Mouse (Mus musculus) brown adipose tissue, adult 24 weeks (tissue): Measurements from ENCODE around the gene Fsip1. TPM values are rescaled to one million over a fixed set of nuclear protein-coding genes. Genes with fewer than 3 reads are reported as not detected.

Source experiments
- H3K27ac ChIP-seq: fragments of 200-500 bp; replicated peaks from 2 replicates; pipeline ENCODE4 v1.5.1; 2012; ENCODE audit warnings: low read depth, mild to moderate bottlenecking, low read length
- H3K4me1 ChIP-seq: fragments of 200-500 bp; 2 replicates; pipeline ENCODE4 v1.6.1; 2012; ENCODE audit warnings: low read length, mixed read lengths; ENCODE audit not compliant: control insufficient read depth, insufficient read depth, insufficient read length
- H3K4me3 ChIP-seq: fragments of 200-500 bp; 2 replicates; pipeline ENCODE4 v1.5.1; 2012; ENCODE audit warnings: low read depth, mild to moderate bottlenecking, low read length, moderate library complexity; ENCODE audit not compliant: insufficient read depth
- polyA plus RNA-seq: library from polyadenylated mRNA; stranded (reverse); fragments of >200 nt; gene quantifications from 2 replicates; pipeline ENCODE4 v1.2.4, GENCODE M21; 2012; ENCODE audit not compliant: missing spikeins, insufficient read depth, insufficient read length

The Fsip1 gene
- polyA plus RNA-seq, 1 experiment = not detected

DNA sequence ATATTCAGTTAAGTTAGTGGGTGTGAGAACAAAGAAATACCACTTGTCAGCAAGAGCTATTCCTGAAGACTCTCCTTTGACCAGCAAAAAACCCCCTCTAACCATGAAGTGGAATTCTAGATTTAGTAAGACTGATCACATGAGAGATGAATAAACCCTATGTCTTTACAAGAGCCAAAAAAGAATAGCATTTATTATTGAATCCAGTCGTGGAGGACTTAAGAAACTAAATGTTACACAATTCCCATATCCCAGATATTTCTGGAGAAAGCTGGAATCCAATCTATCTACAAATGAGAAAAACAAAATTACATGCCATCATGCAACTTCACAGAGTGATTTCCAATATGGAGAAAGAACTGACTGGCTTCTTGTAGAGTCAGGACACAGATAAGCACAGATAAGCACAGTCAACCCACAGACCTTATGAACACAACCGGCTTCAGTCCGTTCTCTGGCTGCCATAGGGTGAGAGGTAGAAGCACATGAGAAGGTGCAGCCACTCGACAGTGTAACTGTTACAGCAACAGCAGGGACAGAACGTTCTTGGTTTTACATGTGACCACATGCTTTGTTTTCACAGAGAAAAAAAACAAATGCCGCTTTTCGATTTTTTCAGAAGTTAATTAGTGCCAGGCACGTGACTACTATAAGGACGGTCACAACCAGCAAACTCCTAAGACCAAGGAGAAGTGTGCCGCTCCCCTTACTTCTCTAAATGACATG is 31.3 kb downstream of the Fsip1 start:
- no peak overlapping the region for H3K27ac ChIP-seq
- H3K4me1 ChIP-seq = no peaks in the 10 kb centered on the region

DNA sequence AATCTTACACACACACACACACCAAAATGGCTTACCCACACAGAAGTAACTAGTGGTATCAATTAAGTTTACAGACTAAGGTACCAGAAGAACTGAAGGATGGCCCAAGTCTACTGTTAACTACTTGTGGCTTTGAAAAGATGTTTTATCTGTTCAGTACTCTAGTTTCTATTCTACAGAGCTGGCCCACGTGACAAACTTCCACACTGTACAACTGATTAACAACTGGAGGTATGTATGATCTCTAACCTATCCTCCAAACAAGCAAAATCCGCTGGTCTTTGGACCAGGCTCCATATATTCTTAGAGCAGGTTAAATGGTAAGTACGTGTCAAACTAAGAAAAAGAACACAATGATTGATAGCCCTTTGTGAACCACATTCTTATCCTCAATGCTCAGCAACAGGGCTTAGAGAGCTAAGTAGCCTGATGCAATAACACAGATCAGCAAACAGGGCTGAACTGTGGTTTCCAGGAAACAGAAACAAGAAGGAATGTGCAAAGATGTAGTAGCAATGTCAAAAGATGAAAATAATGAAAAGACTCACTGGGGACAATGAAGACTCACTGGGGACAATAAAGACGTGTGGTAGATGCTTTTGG is 38.7 kb downstream of the Fsip1 start:
- H3K27ac ChIP-seq = no peak overlapping the region

More for the DNA sequence above, 31.3 kb downstream of the Fsip1 start:
- no peak overlapping the region for H3K4me3 ChIP-seq

DNA sequence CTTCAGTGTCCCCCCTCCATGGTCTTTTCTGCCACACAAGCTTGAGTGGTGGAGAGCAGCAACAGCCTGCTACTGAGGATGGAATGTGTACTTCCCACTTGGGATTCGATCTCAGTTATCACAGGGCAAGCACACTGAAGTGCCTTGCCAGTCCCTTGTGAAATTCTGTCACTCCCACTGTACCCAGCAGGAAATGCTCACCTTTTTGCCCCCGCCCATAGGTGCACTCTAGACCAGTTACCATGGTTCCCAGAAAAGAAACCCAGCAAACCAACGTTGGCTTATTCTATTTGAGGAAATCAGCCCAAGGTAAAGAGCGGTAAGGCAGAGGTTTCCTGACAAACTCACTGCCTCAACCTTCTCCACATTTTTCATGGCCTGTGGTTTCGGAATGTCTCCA is 47.1 kb downstream of the Fsip1 start:
- Histone ChIP-seq H3K4me3 (no peak overlapping the region), H3K27ac (no peak overlapping the region), H3K4me1 (no peaks in the 10 kb centered on the region)

More for the DNA sequence above, 38.7 kb downstream of the Fsip1 start:
- no peaks in the 10 kb centered on the region for H3K4me1 ChIP-seq
- H3K4me3 ChIP-seq = no peak overlapping the region

DNA sequence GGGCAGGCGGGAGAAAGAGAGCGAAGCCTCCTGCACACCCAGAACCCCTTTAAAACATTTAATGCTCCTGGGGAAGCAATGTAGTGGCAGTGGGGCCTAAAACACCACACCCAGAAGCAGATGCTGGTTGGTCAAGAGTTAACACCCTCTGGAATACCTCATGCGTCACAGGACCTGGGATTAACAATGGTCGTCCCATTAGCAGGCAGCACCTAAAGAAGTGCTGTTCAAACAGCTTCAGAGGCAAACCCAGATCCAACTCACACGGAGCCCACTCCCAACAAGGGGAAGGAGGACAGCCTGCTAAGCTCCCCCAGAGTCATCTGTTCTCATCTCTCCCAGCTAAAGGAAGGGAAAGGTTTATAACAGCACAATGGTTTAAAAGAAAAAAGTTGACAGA is 48.1 kb downstream of the Fsip1 start:
- no peaks in the 10 kb centered on the region for H3K4me1 ChIP-seq
- no peak overlapping the region for H3K27ac ChIP-seq
- no peak overlapping the region for H3K4me3 ChIP-seq

DNA sequence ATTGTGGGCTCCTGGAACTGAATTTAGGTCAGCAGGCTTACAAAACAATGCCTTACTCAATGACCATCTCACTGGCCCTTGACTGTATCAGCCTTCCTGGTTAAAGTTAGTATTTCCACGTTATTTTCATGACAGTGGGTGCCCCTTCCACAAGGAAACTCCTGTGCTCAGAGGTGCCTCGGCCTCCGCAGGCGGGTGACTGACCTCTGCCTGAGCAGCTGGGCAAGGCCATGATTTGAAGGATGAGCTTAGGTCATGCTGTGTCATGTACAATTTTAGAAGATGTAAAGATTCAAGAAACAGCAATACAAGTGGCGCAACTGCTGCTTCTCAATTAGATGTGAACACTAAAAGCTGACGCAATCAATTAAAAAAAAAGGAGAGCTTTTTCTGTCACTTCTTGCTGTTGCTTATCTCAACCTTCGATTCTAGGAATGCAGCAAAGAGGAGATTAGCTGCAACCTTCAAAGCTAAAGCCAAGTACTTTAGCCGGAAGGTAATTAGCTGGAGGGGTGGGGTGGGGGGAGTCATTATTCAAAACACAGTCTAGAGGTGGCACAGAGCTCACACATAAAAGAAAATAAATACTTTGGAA is 50.7 kb downstream of the Fsip1 start:
- no peaks in the 10 kb centered on the region for H3K4me1 ChIP-seq
- no peak overlapping the region for H3K27ac ChIP-seq
- H3K4me3 ChIP-seq = no peak overlapping the region

DNA sequence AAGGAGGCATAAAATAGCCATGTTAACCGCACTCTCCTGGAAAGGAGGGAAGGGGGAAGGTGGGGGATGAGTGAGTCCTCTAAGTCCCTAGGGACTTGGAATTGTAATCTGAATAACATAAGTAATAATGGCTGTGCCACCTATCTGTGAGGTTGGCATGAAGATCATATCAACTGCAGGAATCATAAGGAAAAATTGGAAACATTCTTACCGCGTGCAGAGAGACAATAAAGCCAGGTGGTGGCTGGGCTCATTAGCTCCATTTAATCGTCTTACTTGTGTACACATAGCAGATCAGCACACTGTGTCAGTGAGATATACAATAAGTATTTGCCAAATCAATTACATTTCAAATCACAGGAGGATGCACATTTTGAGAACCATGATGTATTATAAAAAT is 52.1 kb downstream of the Fsip1 start:
- Histone ChIP-seq H3K27ac (no peak overlapping the region), H3K4me3 (no peak overlapping the region), H3K4me1 (no peaks in the 10 kb centered on the region)

DNA sequence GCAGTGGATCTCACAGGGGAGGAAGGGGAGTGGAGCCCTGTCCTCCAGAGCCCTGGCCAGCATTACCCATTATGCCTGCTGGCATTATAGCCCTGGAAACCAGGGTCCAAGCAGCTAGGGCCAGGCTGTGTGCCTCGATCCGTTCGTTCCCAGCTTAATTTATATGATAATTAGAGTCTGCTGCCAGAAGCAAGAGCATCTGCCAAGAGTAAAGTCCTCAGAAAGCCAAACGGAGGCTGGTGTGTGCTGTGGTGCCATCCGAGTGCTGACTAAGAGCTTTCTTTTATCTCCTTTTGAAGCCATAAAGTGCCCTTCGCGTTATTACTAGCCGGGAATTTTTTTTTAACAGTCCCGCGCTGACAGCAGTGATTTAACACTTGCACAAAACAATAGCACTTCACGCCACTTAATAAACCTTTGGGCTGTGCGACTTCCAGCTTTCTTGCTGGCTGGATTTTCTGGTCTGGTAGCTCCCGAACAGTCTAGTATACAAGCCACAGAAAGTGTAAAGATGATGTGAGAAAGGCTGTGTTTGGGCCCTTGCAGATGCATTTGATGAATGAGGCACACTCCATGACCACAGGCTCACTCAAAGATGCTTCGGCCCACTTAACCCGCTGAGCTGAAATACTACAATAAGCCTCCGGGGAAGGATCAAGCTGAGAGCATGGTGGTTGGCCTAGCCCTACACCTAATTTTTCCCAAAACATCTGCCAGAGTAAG is 52.9 kb downstream of the Fsip1 start:
- no peak overlapping the region for H3K4me3 ChIP-seq

DNA sequence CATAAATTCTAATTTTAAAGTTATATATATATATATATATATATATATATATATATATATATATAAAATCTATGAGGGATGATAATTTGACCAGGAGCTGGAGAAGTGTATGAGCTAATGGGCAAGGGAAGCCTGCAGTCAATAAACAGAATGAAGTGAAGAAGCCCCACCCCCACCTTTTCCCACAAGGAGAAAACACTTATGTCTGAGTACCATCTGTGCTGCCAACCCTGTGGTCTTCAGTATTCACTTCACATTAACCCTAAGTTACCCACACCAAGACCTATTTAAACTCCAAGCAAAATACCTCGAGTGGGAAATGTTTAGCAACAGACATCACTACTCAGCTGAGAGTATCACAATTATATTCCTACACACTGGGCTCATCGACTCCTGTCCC is 53.8 kb downstream of the Fsip1 start:
- H3K27ac ChIP-seq = no peak overlapping the region
- H3K4me3 ChIP-seq = no peak overlapping the region
- no peaks in the 10 kb centered on the region for H3K4me1 ChIP-seq

More for the DNA sequence above, 52.9 kb downstream of the Fsip1 start:
- Histone ChIP-seq H3K27ac (no peak overlapping the region), H3K4me1 (no peaks in the 10 kb centered on the region)

DNA sequence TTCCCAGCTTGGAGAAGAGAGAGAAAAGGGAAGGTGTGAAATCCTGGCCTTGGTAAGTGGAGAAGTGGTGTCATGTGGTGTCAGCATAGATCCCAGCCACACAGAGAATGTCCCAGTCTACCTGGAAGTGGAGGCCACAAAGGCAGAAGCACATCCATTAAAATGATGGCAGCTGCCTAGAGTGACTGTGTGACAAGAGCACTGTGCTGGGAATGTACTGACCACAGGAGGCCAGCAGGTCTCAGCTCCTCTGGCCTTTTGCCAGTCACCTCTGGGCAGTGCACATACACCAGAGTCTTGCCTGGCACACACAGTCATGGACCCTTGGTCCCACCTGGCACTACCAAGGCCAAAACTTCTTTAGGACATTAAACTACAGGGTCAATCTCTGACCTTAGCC is 54.8 kb downstream of the Fsip1 start:
- Histone ChIP-seq H3K4me3 (no peak overlapping the region), H3K27ac (no peak overlapping the region), H3K4me1 (no peaks in the 10 kb centered on the region)

DNA sequence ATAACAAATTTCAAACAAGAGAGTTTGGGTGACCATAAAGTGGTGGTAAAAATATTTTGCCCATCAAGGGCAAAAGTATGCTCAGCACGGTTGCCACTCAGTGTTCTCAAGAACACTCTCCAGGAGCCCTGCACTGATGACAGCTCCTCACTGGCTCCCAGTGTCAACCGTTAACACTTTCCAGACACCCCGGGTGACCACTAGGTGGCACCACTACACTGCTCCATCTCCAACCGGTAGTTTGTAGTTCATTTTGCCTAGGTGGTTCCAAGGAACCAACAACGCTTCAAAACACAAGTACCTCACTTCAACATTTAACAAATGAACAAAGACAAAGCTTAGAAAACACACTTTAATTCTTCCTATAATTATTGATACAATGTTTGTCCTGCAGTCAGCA is 56.9 kb downstream of the Fsip1 start:
- Histone ChIP-seq H3K4me1 (no peaks in the 10 kb centered on the region), H3K27ac (no peak overlapping the region), H3K4me3 (no peak overlapping the region)

DNA sequence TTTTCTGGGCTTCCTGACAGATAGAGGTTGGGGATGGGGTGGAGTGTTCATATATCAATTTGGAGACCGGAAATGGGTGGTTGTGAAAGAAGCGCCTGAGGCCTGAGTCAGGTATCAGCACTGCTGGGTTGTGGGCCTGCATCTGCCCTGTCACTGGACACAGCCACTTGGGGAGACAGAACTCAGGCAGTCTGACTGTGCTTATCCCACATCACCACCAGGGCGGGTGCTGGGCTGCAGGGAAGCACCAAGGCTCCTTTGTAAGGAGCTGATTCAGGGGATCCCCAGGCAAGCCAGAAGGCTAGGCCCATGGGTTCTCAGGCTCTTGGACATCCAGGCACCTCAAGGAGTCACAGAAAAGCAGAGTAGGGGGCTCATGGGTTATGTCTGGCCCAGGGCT is 59.8 kb downstream of the Fsip1 start:
- no peaks in the 10 kb centered on the region for H3K4me1 ChIP-seq
- H3K27ac ChIP-seq = no peak overlapping the region
- H3K4me3 ChIP-seq = no peak overlapping the region

DNA sequence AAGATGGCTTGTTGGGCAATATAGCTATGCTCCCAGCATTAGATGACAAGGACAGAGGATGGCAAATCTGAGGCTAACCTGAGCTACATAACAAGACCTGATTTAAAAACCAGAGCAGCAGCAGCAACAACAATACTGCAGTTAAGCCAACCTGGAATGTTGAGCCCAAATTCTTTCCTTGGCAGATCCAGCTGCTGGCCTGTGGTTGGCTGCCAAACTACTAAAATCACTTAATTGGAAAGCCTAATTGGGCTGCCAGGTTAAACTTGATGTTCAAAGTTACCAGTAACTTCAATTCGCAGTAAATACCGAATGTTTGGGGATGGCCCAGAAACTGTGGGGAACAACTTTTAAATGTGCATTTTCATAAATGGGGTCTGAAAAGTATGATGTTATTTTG is 74.6 kb downstream of the Fsip1 start:
- Histone ChIP-seq H3K4me1 (no peaks in the 10 kb centered on the region), H3K27ac (no peak overlapping the region), H3K4me3 (no peak overlapping the region)

DNA sequence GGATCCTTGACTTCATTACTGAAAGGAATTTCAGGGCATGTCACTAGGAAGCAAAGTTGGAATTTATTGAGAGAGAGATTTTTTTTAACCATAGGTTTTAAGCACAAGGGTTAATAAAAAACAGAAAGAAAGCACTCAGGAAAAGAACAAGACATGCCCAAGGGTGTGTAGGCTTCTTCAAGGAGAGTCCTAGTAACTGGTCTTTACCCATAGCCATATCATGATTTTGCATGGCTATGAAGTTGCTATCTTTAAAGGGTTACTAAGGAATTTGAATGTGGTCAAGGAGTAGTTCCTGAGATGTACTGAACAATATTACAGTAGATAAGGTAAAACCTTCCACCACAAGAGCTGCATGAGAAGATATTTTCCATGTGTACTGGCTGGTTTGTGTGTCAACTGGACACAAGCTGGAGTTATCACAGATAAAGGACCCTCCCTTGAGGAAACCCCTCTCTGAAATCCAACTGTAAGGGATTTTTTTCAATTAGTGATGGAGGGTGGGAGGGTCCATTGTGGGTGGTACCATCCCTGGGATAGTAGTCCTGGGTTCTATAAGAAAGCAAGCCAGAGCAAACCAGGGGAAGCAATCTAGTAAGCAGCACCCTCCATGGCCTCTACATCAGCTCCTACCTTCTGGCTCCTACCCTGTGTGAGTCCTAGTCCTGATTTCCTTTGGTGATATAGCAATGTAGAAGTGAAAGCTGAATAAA is 76.7 kb downstream of the Fsip1 start:
- Histone ChIP-seq H3K27ac (no peak overlapping the region; the same call in 1 of the 2 replicates), H3K4me3 (peak overlapping the region; percentile 29; the same call in 1 of the 2 replicates), H3K4me1 (no peaks in the 10 kb centered on the region)

DNA sequence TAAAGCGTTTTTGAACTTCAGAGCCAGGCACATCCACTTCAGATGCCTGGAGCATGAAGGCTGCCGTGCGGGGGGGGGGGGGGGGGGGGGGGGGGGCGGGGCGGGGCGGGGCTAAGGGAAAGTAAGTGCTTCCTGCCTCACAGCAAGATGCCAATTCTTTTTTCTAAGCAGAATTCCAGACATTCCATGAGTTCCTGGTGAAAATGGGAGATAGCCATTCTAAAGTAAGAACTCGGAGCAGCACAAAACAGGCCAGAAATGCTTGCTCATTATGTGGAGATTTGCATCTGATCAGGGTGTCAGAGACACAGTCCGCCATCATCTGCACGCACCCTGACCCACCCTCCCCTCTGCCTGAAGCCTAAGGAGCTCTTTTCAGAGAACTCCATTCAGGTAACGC is 77.3 kb downstream of the Fsip1 start:
- Histone ChIP-seq H3K4me3 (peak overlapping the region; percentile 29; the same call in 1 of the 2 replicates), H3K4me1 (no peaks in the 10 kb centered on the region), H3K27ac (no peak overlapping the region; the same call in 1 of the 2 replicates)
